Mouse (Mus musculus): ENCODE measurements at regions not wholly inside any gene's neighbourhood (a gene's known extent, or its start where the extent isn't known, plus 50 kb on each side); places are given as distances from the start of the nearest gene placed in this dataset.

GRCm38 (mm10) chr12:71441272-71441671 is 131.6 kb downstream of the Dact1 start:
- TF ChIP-seq CTCF (IDR thresholded peaks at IDR 0.05) (no peak), EP300 (IDR thresholded peaks at IDR 0.05; ENCODE audit: insufficient read depth, low read depth, low read length) (no peak), POLR2A (IDR thresholded peaks at IDR 0.05; ENCODE audit: insufficient read depth, low read depth, low read length) (no peak)
